Mouse (Mus musculus) Muller cell, postnatal 12 days (primary cell): ENCODE measurements around the gene H2-Ob.

Experiments used
- DNase-seq: peaks from one replicate; pipeline ENCODE4 v3.0.0-alpha.2; 2015; ENCODE audit errors: inconsistent ontology term

H2-Ob gene

GRCm38 (mm10) chr17:34238706-34239105 lies at the start of gene H2-Ob:
TSS of gene H2-Ob (plus strand) at chr17:34238903.
- peak; percentile 63 for DNase-seq

- no peak for DNase-seq
Observed at GRCm38 (mm10) chr17:34188986-34189385, 49.7 kb upstream of the H2-Ob start.

GRCm38 (mm10) chr17:34192852-34193251 lies 45.9 kb upstream of the H2-Ob start:
- DNase-seq, result no peak

GRCm38 (mm10) chr17:34193468-34193867 lies 45.2 kb upstream of the H2-Ob start:
- no peak for DNase-seq

GRCm38 (mm10) chr17:34194723-34195122 lies 44.0 kb upstream of the H2-Ob start:
- DNase-seq, result no peak

GRCm38 (mm10) chr17:34196491-34196890 lies 42.2 kb upstream of the H2-Ob start:
- DNase-seq, result no peak

- peak; percentile 91 for DNase-seq
Observed at GRCm38 (mm10) chr17:34196941-34197894, 41.5 kb upstream of the H2-Ob start, which contains the start of gene Psmb8. TSS of gene Psmb8 (plus strand) at chr17:34197721.

GRCm38 (mm10) chr17:34197904-34198520 lies 40.7 kb upstream of the H2-Ob start:
- peak; percentile 85 for DNase-seq

DNA sequence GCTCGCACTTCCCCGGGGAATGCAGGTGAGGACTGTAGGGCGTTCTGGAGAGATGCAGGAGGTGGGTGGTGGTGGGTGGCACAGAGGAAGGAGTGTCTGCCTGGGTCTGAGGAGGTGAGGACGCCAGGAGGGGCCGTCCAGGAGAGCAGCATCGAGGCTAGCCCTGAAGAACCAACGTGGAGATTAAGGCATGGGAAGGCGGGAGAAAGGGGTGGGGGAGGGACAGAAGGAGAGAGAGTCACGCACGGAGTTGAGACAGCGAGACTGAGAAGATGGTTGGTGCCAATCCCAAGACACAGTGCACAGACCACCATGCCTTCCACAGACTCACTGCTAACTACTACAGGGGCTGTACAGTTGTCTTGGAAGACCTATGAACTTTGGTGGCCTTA lies 40.2 kb upstream of the H2-Ob start:
- peak; percentile 20 for DNase-seq

DNA sequence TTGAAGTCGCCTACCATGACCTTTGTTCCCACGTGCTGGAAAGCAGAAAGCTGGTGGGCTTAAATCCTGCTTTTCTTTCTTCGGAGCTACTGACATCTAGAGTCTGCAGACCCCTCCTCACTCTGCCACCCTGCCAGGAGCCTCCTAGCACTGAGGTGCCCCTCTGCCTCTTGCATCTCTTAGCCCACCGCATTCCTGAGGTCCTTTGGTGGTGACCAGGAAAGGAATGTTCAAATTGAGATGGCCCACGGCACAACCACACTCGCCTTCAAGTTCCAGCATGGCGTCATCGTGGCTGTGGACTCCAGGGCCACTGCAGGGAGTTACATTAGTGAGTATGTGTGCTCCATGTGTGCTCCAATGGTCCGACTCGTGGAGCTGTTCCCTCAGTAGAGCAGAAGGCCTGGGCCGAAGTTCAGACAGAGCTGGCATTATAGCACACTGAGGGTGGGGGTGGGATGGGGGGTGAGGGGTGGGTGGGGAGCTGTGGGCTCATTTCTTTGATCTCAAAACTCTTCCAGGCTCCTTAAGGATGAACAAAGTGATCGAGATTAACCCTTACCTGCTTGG lies 39.6 kb upstream of the H2-Ob start:
- DNase-seq, result peak; percentile 17

GRCm38 (mm10) chr17:34200047-34200446 lies 38.7 kb upstream of the H2-Ob start:
- DNase-seq, result no peak

DNA sequence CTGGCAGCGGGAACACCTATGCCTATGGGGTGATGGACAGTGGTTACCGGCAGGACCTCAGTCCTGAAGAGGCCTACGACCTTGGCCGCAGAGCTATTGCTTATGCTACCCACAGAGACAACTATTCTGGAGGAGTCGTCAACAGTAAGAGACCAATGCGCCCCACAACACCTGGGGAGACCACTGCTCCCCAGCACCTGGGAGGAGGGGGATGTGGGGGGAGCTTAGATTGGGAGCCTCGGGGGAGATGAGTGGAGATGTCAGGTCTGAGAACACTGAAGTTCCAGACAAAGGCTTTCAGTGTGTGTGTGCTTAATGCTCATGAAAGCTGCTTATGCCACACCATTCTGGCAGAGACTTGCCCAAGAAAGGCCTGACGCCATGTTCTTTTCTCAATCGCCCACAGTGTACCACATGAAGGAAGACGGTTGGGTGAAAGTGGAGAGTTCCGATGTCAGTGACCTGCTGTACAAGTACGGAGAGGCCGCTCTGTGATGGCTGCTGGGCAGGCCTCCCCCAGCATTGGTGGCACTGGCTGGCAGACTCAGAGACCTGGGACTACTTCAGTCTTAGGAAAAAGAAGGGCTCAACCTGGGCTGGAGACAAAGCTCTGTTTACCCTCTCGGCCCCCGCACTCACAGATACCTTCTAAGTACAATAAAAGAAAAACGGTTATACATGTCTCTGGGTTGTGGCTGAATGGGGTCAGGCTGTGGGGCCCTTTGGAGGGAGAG lies 37.8 kb upstream of the H2-Ob start:
- DNase-seq, result no peak

DNA sequence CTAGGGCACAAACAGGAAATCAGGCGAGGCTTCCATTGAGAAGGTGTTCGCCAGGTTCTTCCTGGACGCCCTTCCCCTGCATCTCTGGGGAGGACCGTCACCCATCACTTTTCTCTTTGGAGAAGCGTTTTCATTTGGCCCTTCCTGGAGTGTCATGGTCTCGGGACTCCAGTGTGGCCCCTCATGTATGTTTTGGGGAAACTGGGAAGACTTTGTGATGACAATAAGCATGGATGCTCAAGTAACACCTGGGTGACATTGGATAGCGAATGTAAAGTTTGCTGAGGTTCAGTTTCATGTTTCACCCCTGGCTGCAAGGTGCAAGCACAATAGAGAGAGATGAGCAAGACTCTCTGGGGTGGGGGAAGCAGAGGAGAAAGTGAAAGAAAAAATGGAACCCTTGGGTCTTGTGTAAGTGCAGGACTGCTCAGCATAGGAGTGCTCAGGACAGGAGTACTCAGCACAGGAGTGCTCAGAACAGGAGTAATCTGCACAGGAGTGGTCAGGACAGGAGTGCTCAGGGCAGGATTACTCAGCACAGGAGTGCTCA lies 37.1 kb upstream of the H2-Ob start:
- no peak for DNase-seq

GRCm38 (mm10) chr17:34202760-34203442 lies 35.8 kb upstream of the H2-Ob start:
- no peak for DNase-seq

DNA sequence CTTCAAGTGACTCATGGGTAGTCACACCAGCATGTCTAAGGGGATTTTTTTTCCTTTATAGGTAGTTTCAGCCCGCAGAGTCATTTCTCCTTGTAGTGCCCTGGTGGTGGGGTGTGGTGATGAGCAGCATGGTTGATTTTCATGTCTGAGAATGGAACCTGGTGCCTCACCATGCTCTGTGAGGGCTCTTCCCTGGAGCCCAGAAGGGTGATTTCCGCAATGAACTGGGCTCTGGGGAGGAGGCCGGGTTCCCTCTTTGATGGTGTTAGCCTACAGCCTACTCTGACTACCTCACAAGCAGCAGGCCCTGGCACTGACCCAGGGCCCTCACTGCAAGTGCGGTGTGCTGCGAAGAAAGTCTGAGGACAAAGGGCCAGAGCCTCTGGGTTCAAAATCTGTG lies 35.3 kb upstream of the H2-Ob start, which contains the start of gene Tap2:
Tap2 (plus strand) TSS at position 84 of the 400 bp plus-strand sequence.
- peak; percentile 16 for DNase-seq

GRCm38 (mm10) chr17:34204303-34205010 lies 34.2 kb upstream of the H2-Ob start:
- peak; percentile 85 for DNase-seq

GRCm38 (mm10) chr17:34205021-34205745 lies 33.5 kb upstream of the H2-Ob start:
- DNase-seq, result peak; percentile 61

GRCm38 (mm10) chr17:34205746-34206176 lies 32.9 kb upstream of the H2-Ob start:
- DNase-seq, result peak; percentile 55

- DNase-seq, result no peak
Observed at GRCm38 (mm10) chr17:34206731-34207130, 32.0 kb upstream of the H2-Ob start.
